Mouse (Mus musculus): ENCODE results near the gene Nme7. TPM values are rescaled to one million over a fixed set of nuclear protein-coding genes. Genes with fewer than 3 reads are reported as not detected.

The Nme7 gene
- polyA plus RNA-seq, 1 experiment: 14.8 TPM

DNA sequence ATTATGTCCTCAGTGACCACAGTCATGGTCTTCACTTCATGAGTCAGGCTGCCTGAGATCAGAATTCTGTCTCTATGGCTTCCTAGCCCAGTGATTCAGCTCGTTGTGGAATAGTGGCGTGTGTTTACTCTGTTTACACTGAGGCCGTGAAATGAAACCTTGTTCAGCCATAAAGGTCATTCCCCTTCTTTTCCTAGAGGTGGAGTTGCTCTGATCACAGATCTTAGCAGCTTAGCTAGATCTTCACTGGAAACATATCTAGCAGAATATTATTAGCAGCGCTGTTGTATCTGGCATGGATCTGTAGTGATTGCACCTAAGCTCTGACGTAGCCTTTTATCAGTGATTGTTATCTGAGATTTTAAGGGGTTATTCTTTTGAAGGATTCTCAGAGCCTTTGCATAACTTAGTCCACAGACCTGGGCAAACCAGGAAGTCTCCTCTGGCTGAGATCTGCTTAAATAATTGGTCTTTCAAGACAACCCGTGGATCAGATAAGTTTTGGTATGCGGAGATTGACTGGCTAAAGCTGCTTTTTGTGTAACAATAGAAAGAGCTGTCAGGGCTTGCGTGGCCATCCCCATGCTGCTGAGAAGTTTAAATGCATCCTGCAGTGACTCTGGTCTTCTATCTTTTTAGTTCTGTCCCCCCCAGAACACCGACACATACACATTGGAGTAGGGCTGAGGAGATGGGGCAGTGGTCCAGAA, 177.9 kb downstream of the Nme7 start:
- Histone ChIP-seq H3K27ac (ENCODE audit: insufficient read depth, low read depth, low read length) (no peak overlapping the region; the same call in 1 of the 2 replicates), H3K4me1 (ENCODE audit: control insufficient read depth, insufficient read depth, low read length) (peaks cover 14% of the 10 kb centered on the region; the same call in 1 of the 2 replicates), H3K36me3 (ENCODE audit: control insufficient read depth, insufficient read depth, low read length) (no peaks in the 10 kb centered on the region), H3K4me3 (ENCODE audit: insufficient read depth, low read depth, low read length) (no peak overlapping the region), H3K27me3 (replicated peaks; ENCODE audit: control insufficient read depth, insufficient read depth, low read length) (no peaks in the 10 kb centered on the region)
- no peak for DNase-seq
- TF ChIP-seq POLR2A (IDR thresholded peaks at IDR 0.05; ENCODE audit: low read depth, low read length) (no peak), CTCF (conservative IDR thresholded peaks at IDR 0.05; ENCODE audit: insufficient read depth, insufficient read length, low read depth, low read length) (no peak)
- 54% methylated on average over 9 of the region's 9 CpGs for WGBS

DNA sequence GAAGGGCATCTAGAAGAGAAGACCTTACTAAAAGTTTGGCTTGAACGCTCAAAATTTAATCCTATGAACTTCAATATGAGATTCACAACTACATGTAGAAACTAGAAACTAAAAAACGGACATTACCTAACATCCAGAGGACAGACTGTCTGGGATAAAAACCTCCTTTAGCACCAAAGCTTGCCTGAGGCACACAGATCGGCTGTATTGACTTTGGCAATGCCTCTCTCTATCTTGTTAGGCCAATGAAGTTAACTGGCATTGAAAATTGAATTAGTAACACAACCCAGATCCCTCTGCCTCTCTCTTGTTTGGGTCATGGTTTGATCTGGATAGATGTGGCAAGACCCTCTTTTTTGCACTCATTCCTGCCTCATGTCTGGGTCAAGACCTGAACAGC, 178.9 kb downstream of the Nme7 start:
- H3K36me3 ChIP-seq (ENCODE audit: control insufficient read depth, insufficient read depth, low read length): no peaks in the 10 kb centered on the region
- H3K4me3 ChIP-seq (ENCODE audit: insufficient read depth, low read depth, low read length): no peak overlapping the region
- no peak for TF ChIP-seq CTCF (conservative IDR thresholded peaks at IDR 0.05; ENCODE audit: insufficient read depth, insufficient read length, low read depth, low read length)
- no peak for TF ChIP-seq POLR2A (IDR thresholded peaks at IDR 0.05; ENCODE audit: low read depth, low read length)
- peak overlapping the region; percentile 63 for H3K27ac ChIP-seq (ENCODE audit: insufficient read depth, low read depth, low read length)
- no peak for DNase-seq
- H3K4me1 ChIP-seq (ENCODE audit: control insufficient read depth, insufficient read depth, low read length): peaks cover 14% of the 10 kb centered on the region; the same call in 1 of the 2 replicates
- no peaks in the 10 kb centered on the region for H3K27me3 ChIP-seq (replicated peaks; ENCODE audit: control insufficient read depth, insufficient read depth, low read length)
- WGBS: 76% methylated on average over 3 of the region's 3 CpGs

DNA sequence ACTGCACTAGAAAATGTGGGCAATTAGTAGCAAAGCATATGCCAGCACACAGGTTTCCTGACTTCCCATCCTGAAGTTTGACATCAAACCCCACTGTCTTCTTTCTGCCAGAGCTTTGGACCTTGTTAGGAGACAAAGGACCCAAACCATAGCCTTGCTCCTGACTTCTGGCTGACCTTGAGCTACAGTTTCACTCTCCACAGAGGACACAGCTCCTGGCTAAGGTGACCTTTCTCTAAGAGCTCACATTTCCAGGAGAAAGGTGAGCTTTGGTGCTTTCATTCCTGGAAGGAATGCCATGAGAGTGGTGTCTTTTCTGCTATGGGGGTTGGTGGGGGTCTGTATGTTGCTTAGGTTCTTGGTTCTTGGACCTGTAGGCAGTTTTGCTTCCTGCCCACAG, 179.8 kb downstream of the Nme7 start:
- H3K4me1 ChIP-seq (ENCODE audit: control insufficient read depth, insufficient read depth, low read length): peaks cover 14% of the 10 kb centered on the region; the same call in 1 of the 2 replicates
- H3K36me3 ChIP-seq (ENCODE audit: control insufficient read depth, insufficient read depth, low read length): no peaks in the 10 kb centered on the region
- peak; percentile 27 for DNase-seq
- TF ChIP-seq POLR2A (IDR thresholded peaks at IDR 0.05; ENCODE audit: low read depth, low read length) (no peak), CTCF (conservative IDR thresholded peaks at IDR 0.05; ENCODE audit: insufficient read depth, insufficient read length, low read depth, low read length) (no peak)
- no peak overlapping the region for H3K4me3 ChIP-seq (ENCODE audit: insufficient read depth, low read depth, low read length)
- H3K27ac ChIP-seq (ENCODE audit: insufficient read depth, low read depth, low read length): peak overlapping the region; percentile 78
- no peaks in the 10 kb centered on the region for H3K27me3 ChIP-seq (replicated peaks; ENCODE audit: control insufficient read depth, insufficient read depth, low read length)

Other genes with a start within 250 kb of the Nme7 start
- gene Sell, start 242.1 kb upstream of the Nme7 start, polyA plus RNA-seq (2012; rRNA removed): 0.33 and 7.3 TPM in 2 replicates
- 0.38 and 0.71 TPM in 2 replicates for gene Selp, start 188.9 kb upstream of the Nme7 start, polyA plus RNA-seq (2012; rRNA removed)
- gene F5, start 152.3 kb upstream of the Nme7 start, polyA plus RNA-seq (2012; rRNA removed): 3.8 and 3.9 TPM in 2 replicates
- gene Slc19a2, start 55.1 kb upstream of the Nme7 start, polyA plus RNA-seq (2012; rRNA removed): 11.2 and 12.8 TPM in 2 replicates
- gene Ccdc181, start 28.5 kb upstream of the Nme7 start, polyA plus RNA-seq (2012; rRNA removed): 6.7 and 8.8 TPM in 2 replicates
- gene Blzf1, start 3.4 kb downstream of the Nme7 start, polyA plus RNA-seq (2012; rRNA removed): 5.4 and 6.0 TPM in 2 replicates
- 945 and 1,094 TPM in 2 replicates for gene Atp1b1, start 154.2 kb downstream of the Nme7 start, polyA plus RNA-seq (2012; rRNA removed)

Data from kidney, adult 2 months (tissue).